In the genomic region with DNA sequence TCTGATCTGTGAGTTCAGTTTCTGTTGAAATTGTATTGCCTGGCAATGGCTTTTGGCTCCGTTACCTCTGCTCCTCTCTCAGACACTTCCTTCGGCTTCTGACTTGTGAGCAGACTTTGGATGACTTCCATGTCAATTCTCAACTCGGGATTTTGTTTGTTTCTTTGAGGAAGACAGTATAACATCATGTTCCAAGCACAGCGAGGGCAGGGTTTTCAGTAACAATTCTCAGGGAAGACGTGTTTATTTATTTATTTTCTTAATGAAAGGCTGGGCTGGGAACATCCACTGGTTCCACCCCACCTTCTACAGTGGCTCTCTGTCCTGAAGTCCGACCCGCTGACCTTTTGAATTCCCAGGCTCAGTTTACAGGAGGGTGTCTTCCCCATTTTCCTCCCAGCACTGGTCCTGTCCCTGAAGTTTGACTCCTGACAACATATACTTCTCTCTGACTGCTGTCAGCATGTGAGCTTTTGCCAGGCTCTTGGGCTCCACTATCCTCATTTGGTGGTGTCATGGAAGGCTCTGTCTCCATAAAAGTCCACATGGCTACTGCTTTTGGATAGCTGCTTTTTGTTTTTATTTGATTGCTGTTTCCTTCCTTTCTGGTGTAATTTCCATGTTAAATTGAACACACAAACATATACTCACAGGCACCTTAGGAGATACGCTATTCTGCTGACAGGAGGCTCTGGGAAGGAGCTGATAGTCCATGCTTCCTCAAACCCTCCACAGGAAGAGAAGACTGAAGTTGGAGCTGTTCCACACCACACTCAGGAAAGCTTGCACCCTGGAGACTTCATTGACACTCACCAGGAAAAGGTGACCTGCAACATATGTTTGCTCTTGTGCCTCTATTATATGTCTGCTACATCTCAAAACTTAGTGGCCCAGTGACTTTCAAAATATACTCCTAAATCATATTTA, we compare ENCODE assay signal across 16 mouse cellular contexts.
DNase-seq lines count a peak whose midpoint lies in the region; ATAC-seq and TF ChIP-seq lines count a peak whose summit lies in the region.
"Had no signal": no experiment of that assay in that cellular context is flagged by ENCODE, and none has a peak within 500 bp of the region (broad histone marks: within the 10 kb centered on the region; RNA-seq: fewer than 3 reads in every experiment).

No protein-coding gene starts in this region.

- no peaks in the 10 kb centered on the region for H3K27me3 ChIP-seq in kidney, embryonic 14.5 days (ENCODE audit: control insufficient read depth, insufficient read depth, low read length)
- H3K27me3 ChIP-seq in intestine, postnatal 0 days (replicated peaks; ENCODE audit: control insufficient read depth, insufficient read depth, low read length): no peaks in the 10 kb centered on the region
- H3K27me3 ChIP-seq: liver, embryonic 15.5 days; midbrain, embryonic 13.5 days had no signal

- WGBS in kidney, embryonic 14.5 days: 59% methylated on average over 8 of the region's 8 CpGs
- 55% methylated on average over 8 of the region's 8 CpGs for WGBS in intestine, postnatal 0 days

- H3K4me3 ChIP-seq in kidney, embryonic 14.5 days (ENCODE audit: low read length): no peak overlapping the region
- H3K4me3 ChIP-seq in intestine, postnatal 0 days (ENCODE audit: low read depth, low read length): no peak overlapping the region
- H3K4me3 ChIP-seq: layer of hippocampus, adult 2 months; liver, embryonic 15.5 days; midbrain, embryonic 13.5 days had no signal

- no peaks in the 10 kb centered on the region for H3K4me1 ChIP-seq in kidney, embryonic 14.5 days (ENCODE audit: control insufficient read depth, insufficient read depth, low read length)
- no peaks in the 10 kb centered on the region for H3K4me1 ChIP-seq in intestine, postnatal 0 days (replicated peaks; ENCODE audit: control insufficient read depth, insufficient read depth, low read length)
- H3K4me1 ChIP-seq: liver, embryonic 15.5 days; midbrain, embryonic 13.5 days had no signal

- no peak for TF ChIP-seq CTCF in intestine, postnatal 0 days (IDR thresholded peaks at IDR 0.05; ENCODE audit: low read depth)

- H3K9me3 ChIP-seq in kidney, embryonic 14.5 days (ENCODE audit: control insufficient read depth, low read length): no peaks in the 10 kb centered on the region
- H3K9me3 ChIP-seq in intestine, postnatal 0 days (ENCODE audit: control insufficient read depth): no peaks in the 10 kb centered on the region
- H3K9me3 ChIP-seq: G1E; liver, embryonic 15.5 days; midbrain, embryonic 13.5 days had no signal

- no peak for ATAC-seq in kidney, embryonic 14.5 days (ENCODE audit: low FRiP score, low TSS enrichment)
- no peak for ATAC-seq in intestine, postnatal 0 days
- ATAC-seq: activated CD4-positive, CD25-positive, alpha-beta regulatory T cell, adult 4 months; forebrain, embryonic 16.5 days; midbrain, embryonic 13.5 days had no signal

- no peak overlapping the region for H3K9ac ChIP-seq in kidney, embryonic 14.5 days (ENCODE audit: low read depth, low read length)
- no peak overlapping the region for H3K9ac ChIP-seq in intestine, postnatal 0 days (ENCODE audit: low read depth, low read length)
- H3K9ac ChIP-seq: liver, embryonic 15.5 days; midbrain, embryonic 13.5 days had no signal

- no peak overlapping the region for H3K27ac ChIP-seq in kidney, embryonic 14.5 days (ENCODE audit: low read depth, low read length)
- no peak overlapping the region for H3K27ac ChIP-seq in intestine, postnatal 0 days (ENCODE audit: low read depth, low read length)
- H3K27ac ChIP-seq: layer of hippocampus, adult 2 months; liver, embryonic 15.5 days; midbrain, embryonic 13.5 days had no signal

- intact Hi-C loops in heart, postnatal 36 days (cut with DNase I): loop anchor here (10.0 kb wide), 1 partner anchor 376 kb away; no protein-coding TSS in a partner anchor

- no peaks in the 10 kb centered on the region for H3K36me3 ChIP-seq in kidney, embryonic 14.5 days (ENCODE audit: control insufficient read depth, insufficient read depth, low read length)
- no peaks in the 10 kb centered on the region for H3K36me3 ChIP-seq in intestine, postnatal 0 days (ENCODE audit: control insufficient read depth, insufficient read depth)
- H3K36me3 ChIP-seq: G1E; liver, embryonic 15.5 days; midbrain, embryonic 13.5 days had no signal

- DNase-seq in adrenal gland, postnatal 10 days: peak; percentile 11
- no peak for DNase-seq in adrenal gland, postnatal 25 days
- peak; percentile 29 for DNase-seq in kidney, adult 18-20 months
- DNase-seq in heart, postnatal 36 days: peak; percentile 27 to 54
- DNase-seq in lung, postnatal 25 days (ENCODE audit: low spot score): peak; percentile 76
- DNase-seq in urinary bladder, postnatal 25 days (ENCODE audit: low spot score): no peak
- DNase-seq: cerebellum, adult 11-12 months; right cerebral cortex, postnatal 14 days had no signal

- no peak overlapping the region for H3K4me2 ChIP-seq in kidney, embryonic 14.5 days (replicated peaks; ENCODE audit: low read depth, low read length)
- no peak overlapping the region for H3K4me2 ChIP-seq in intestine, postnatal 0 days (replicated peaks; ENCODE audit: low read depth)
- H3K4me2 ChIP-seq: liver, embryonic 15.5 days; midbrain, embryonic 13.5 days had no signal

Comparison
In these comparisons a context has a peak if more than half of its experiments do, and no peak if none do; other contexts are left out.
1. DNase-seq: peak in adrenal gland, postnatal 10 days (single experiment), kidney, adult 18-20 months (single experiment), heart, postnatal 36 days (2 of 2) and lung, postnatal 25 days (single experiment); none in adrenal gland, postnatal 25 days (single experiment) and urinary bladder, postnatal 25 days (single experiment).